Mouse (Mus musculus): ENCODE measurements at regions not wholly inside any gene's neighbourhood (a gene's known extent, or its start where the extent isn't known, plus 50 kb on each side); places are given as distances from the start of the nearest gene placed in this dataset.

GRCm38 (mm10) chrX:167146513-167147360 lies 62.4 kb downstream of the Tmsb4x start:
- TF ChIP-seq CTCF (IDR thresholded peaks at IDR 0.05; ENCODE audit: insufficient read depth, low read depth, low read length), result no peak
- TF ChIP-seq POLR2A (IDR thresholded peaks at IDR 0.05; ENCODE audit: insufficient read depth, low read depth, low read length), result no peak
